Mouse (Mus musculus): ENCODE results near the gene Filip1l. TPM values are rescaled to one million over a fixed set of nuclear protein-coding genes. Genes with fewer than 3 reads are reported as not detected.

Filip1l gene
- polyA plus RNA-seq, 1 experiment from 2014 or later: 24.3 TPM

DNA sequence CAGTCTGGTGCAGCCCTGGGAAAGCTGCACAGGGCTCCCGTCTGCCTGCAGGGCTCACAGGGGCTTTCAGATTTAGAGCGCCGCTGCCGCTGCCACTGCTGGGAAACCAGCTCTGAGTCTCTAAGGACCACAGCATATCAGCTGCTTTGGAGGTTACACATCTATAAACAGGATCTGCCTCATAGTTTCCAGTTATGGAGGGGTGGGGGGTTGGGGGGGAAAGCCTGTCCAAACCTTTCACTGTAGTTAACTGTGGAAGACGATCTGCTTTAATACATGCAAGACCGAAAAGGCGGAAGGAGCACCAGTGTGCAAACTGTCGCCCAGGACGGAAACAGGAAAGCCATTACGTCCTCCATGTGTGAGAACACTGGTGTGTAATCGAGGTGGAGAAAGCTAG lies 40.3 kb downstream of the Filip1l start:
- no peak overlapping the region for H3K9ac ChIP-seq (ENCODE audit: low read length)
- no peak overlapping the region; the same call in 1 of the 2 replicates for H3K27ac ChIP-seq (replicated peaks; ENCODE audit: low read depth, low read length)
- no peaks in the 10 kb centered on the region for H3K9me3 ChIP-seq (ENCODE audit: control insufficient read depth, low read length)
- DNase-seq (ENCODE audit: low spot score): peak; percentile 47
- no peaks in the 10 kb centered on the region for H3K36me3 ChIP-seq (ENCODE audit: control insufficient read depth, insufficient read depth, low read length)
- no peak overlapping the region for H3K4me3 ChIP-seq (ENCODE audit: low read depth, low read length)
- no peak overlapping the region for H3K4me2 ChIP-seq (ENCODE audit: low read depth, severe bottlenecking)
- peaks cover 6% of the 10 kb centered on the region for H3K4me1 ChIP-seq (ENCODE audit: control insufficient read depth, insufficient read depth, low read length)
- WGBS: 55% methylated on average over 11 of the region's 11 CpGs
- no peak for ATAC-seq (ENCODE audit: insufficient number of reproducible peaks, low FRiP score, low TSS enrichment, low read depth)
- H3K27me3 ChIP-seq (ENCODE audit: control insufficient read depth, insufficient read depth, low read length): no peaks in the 10 kb centered on the region

DNA sequence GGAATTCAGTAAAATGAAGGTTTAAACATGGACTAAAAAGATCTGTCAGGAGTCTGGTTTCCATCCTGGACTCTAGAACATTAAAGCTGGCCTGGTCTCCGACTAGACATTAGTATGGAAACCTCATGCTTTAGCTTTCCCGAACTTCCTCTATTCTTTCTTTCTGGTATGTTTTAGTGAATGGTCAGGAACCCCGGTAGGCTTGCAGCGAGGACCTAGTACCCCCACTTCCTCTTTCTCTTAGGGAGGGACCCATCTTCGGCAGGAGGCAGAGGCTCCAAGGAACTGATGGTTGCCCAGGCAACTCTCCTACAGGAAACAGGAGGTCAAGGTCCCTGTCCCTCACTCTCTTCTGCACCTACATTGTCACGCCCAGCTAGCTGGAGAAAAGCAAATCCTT lies 43.4 kb downstream of the Filip1l start:
- peaks cover 6% of the 10 kb centered on the region for H3K4me1 ChIP-seq (ENCODE audit: control insufficient read depth, insufficient read depth, low read length)
- no peaks in the 10 kb centered on the region for H3K9me3 ChIP-seq (ENCODE audit: control insufficient read depth, low read length)
- no peaks in the 10 kb centered on the region for H3K27me3 ChIP-seq (ENCODE audit: control insufficient read depth, insufficient read depth, low read length)
- no peak overlapping the region for H3K27ac ChIP-seq (replicated peaks; ENCODE audit: low read depth, low read length)
- ATAC-seq (ENCODE audit: insufficient number of reproducible peaks, low FRiP score, low TSS enrichment, low read depth): no peak
- H3K4me2 ChIP-seq (ENCODE audit: low read depth, severe bottlenecking): no peak overlapping the region
- no peak for DNase-seq (ENCODE audit: low spot score)
- H3K36me3 ChIP-seq (ENCODE audit: control insufficient read depth, insufficient read depth, low read length): no peaks in the 10 kb centered on the region
- WGBS: 84% methylated on average over 6 of the region's 6 CpGs
- H3K9ac ChIP-seq (ENCODE audit: low read length): no peak overlapping the region
- no peak overlapping the region for H3K4me3 ChIP-seq (ENCODE audit: low read depth, low read length)

DNA sequence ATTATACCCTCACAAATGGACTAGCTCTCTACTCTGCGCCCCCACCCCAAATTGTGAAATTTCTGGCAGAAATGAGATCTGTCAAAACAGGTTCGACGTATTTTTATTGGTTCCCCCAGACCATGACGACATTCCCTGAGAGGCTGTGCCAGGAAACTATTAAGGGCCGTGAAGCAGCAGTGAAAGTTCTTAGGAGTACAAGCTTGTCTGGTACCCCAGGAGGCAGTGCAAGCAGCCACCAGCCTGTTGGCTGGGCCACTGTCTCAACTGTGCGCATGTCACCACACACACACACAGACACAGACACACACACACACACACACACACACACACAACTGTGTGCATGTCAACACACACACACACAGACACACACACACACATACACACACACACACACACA lies 45.0 kb downstream of the Filip1l start:
- no peak overlapping the region for H3K4me3 ChIP-seq (ENCODE audit: low read depth, low read length)
- H3K36me3 ChIP-seq (ENCODE audit: control insufficient read depth, insufficient read depth, low read length): no peaks in the 10 kb centered on the region
- no peaks in the 10 kb centered on the region for H3K27me3 ChIP-seq (ENCODE audit: control insufficient read depth, insufficient read depth, low read length)
- no peak overlapping the region for H3K4me2 ChIP-seq (ENCODE audit: low read depth, severe bottlenecking)
- no peak overlapping the region for H3K9ac ChIP-seq (ENCODE audit: low read length)
- DNase-seq (ENCODE audit: low spot score) (no peak), ATAC-seq (ENCODE audit: insufficient number of reproducible peaks, low FRiP score, low TSS enrichment, low read depth) (peak; percentile 45; the same call in 1 of the 2 replicates)
- WGBS: 52% methylated on average over 6 of the region's 6 CpGs
- peaks cover 8% of the 10 kb centered on the region for H3K4me1 ChIP-seq (ENCODE audit: control insufficient read depth, insufficient read depth, low read length)
- no peaks in the 10 kb centered on the region for H3K9me3 ChIP-seq (ENCODE audit: control insufficient read depth, low read length)
- no peak overlapping the region for H3K27ac ChIP-seq (replicated peaks; ENCODE audit: low read depth, low read length)

- H3K27me3 ChIP-seq (ENCODE audit: control insufficient read depth, insufficient read depth, low read length): no peaks in the 10 kb centered on the region
- peak; percentile 84 for DNase-seq (ENCODE audit: low spot score)
- peaks cover 8% of the 10 kb centered on the region for H3K4me1 ChIP-seq (ENCODE audit: control insufficient read depth, insufficient read depth, low read length)
- 55% methylated on average over 18 of the region's 18 CpGs for WGBS
- H3K27ac ChIP-seq (replicated peaks; ENCODE audit: low read depth, low read length): no peak overlapping the region
- no peak overlapping the region for H3K9ac ChIP-seq (ENCODE audit: low read length)
- ATAC-seq (ENCODE audit: insufficient number of reproducible peaks, low FRiP score, low TSS enrichment, low read depth): peak; percentile 56; the same call in 1 of the 2 replicates
- no peaks in the 10 kb centered on the region for H3K9me3 ChIP-seq (ENCODE audit: control insufficient read depth, low read length)
- no peak overlapping the region for H3K4me3 ChIP-seq (ENCODE audit: low read depth, low read length)
- no peaks in the 10 kb centered on the region for H3K36me3 ChIP-seq (ENCODE audit: control insufficient read depth, insufficient read depth, low read length)
- no peak overlapping the region for H3K4me2 ChIP-seq (ENCODE audit: low read depth, severe bottlenecking)
These were observed 45.7 kb downstream of the Filip1l start for GRCm38 (mm10) chr16:57398387-57399214.

- Histone ChIP-seq H3K27me3 (ENCODE audit: control insufficient read depth, insufficient read depth, low read length) (no peaks in the 10 kb centered on the region), H3K4me1 (ENCODE audit: control insufficient read depth, insufficient read depth, low read length) (peaks cover 8% of the 10 kb centered on the region), H3K4me2 (ENCODE audit: low read depth, severe bottlenecking) (no peak overlapping the region), H3K4me3 (ENCODE audit: low read depth, low read length) (no peak overlapping the region), H3K36me3 (ENCODE audit: control insufficient read depth, insufficient read depth, low read length) (no peaks in the 10 kb centered on the region), H3K27ac (replicated peaks; ENCODE audit: low read depth, low read length) (no peak overlapping the region), H3K9me3 (ENCODE audit: control insufficient read depth, low read length) (no peaks in the 10 kb centered on the region), H3K9ac (ENCODE audit: low read length) (no peak overlapping the region)
- ATAC-seq (ENCODE audit: insufficient number of reproducible peaks, low FRiP score, low TSS enrichment, low read depth): no peak
- DNase-seq (ENCODE audit: low spot score): no peak
- 87% methylated on average over 10 of the region's 10 CpGs for WGBS
These were observed 46.7 kb downstream of the Filip1l start for GRCm38 (mm10) chr16:57399566-57399965.

DNA sequence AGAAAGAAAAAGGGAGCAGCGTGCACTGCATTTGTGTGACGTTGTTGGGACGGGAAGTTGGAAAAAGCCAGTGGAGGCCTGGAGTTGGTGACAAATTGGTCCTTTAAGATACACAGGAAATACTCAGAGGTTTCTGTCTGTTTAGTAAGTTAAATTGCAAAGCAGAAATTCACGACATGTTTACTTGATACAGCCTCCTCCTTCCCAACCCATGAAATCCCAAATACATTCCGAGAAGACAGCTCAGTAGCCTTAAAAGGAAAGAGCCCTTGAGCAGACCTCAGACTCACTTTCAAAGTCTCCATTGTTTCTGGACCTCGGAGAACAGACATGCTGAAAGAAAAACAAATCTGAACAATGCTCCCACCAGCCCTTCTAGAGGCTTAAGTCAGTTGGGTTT lies 48.8 kb downstream of the Filip1l start:
- WGBS: 64% methylated on average over 6 of the region's 6 CpGs

DNA sequence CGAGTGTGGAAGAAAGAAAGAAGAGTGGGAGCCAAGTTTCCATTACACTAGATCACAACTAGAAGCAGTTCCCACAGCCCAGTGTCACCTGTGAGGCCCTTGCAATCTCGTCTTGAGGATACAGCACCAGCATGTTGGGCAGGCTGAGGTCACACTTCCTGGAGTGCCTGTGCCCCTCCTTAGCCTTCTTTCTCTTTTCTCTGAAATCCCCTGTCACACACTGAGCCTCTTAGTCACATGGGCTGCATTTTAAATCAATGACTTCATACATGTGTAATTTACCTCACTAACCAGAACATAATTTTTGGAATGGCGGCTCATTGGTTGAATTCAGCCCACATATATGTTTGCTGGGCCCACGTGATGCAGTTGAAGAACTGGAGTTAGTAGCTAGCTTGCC lies 50.0 kb downstream of the Filip1l start:
- H3K27me3 ChIP-seq (ENCODE audit: control insufficient read depth, insufficient read depth, low read length): no peaks in the 10 kb centered on the region
- DNase-seq (ENCODE audit: low spot score) (no peak), ATAC-seq (ENCODE audit: insufficient number of reproducible peaks, low FRiP score, low TSS enrichment, low read depth) (no peak)
- H3K4me2 ChIP-seq (ENCODE audit: low read depth, severe bottlenecking): no peak overlapping the region
- H3K36me3 ChIP-seq (ENCODE audit: control insufficient read depth, insufficient read depth, low read length): no peaks in the 10 kb centered on the region
- 80% methylated on average over 4 of the region's 4 CpGs for WGBS
- H3K4me1 ChIP-seq (ENCODE audit: control insufficient read depth, insufficient read depth, low read length): peaks cover 3% of the 10 kb centered on the region
- no peak overlapping the region for H3K9ac ChIP-seq (ENCODE audit: low read length)
- H3K4me3 ChIP-seq (ENCODE audit: low read depth, low read length): no peak overlapping the region
- no peak overlapping the region for H3K27ac ChIP-seq (replicated peaks; ENCODE audit: low read depth, low read length)
- H3K9me3 ChIP-seq (ENCODE audit: control insufficient read depth, low read length): no peaks in the 10 kb centered on the region

More for the DNA sequence above, 48.8 kb downstream of the Filip1l start:
- Histone ChIP-seq H3K9me3 (ENCODE audit: control insufficient read depth, low read length) (no peaks in the 10 kb centered on the region), H3K4me3 (ENCODE audit: low read depth, low read length) (no peak overlapping the region), H3K4me1 (ENCODE audit: control insufficient read depth, insufficient read depth, low read length) (peaks cover 8% of the 10 kb centered on the region), H3K4me2 (ENCODE audit: low read depth, severe bottlenecking) (no peak overlapping the region), H3K27ac (replicated peaks; ENCODE audit: low read depth, low read length) (no peak overlapping the region), H3K36me3 (ENCODE audit: control insufficient read depth, insufficient read depth, low read length) (no peaks in the 10 kb centered on the region), H3K27me3 (ENCODE audit: control insufficient read depth, insufficient read depth, low read length) (no peaks in the 10 kb centered on the region), H3K9ac (ENCODE audit: low read length) (no peak overlapping the region; the same call in 1 of the 2 replicates)
- ATAC-seq (ENCODE audit: insufficient number of reproducible peaks, low FRiP score, low TSS enrichment, low read depth): no peak
- DNase-seq (ENCODE audit: low spot score): no peak

DNA sequence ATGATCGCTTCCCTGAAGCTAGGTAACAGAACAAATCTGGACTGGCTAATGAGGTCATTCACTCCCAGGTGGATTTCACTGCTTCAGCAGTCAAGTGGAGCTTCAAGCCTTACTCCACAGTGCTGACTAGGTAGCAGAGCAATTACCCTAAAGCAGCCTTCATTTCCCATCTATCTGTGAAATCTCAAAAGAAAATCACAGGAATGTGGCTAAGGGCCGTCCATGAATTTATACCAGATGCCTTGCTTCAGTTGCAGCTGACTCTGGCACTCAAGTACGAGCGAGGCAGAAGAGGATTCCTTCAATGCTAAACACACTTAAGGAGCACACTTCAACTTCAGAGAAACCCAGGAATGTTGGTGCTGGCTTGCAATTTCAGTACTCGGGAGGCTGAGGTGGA lies 50.9 kb downstream of the Filip1l start:
- H3K27ac ChIP-seq (replicated peaks; ENCODE audit: low read depth, low read length): no peak overlapping the region

More for the DNA sequence above, 50.9 kb downstream of the Filip1l start:
- peaks cover 2% of the 10 kb centered on the region; the same call in 1 of the 2 replicates for H3K4me1 ChIP-seq (ENCODE audit: control insufficient read depth, insufficient read depth, low read length)
- no peak overlapping the region for H3K4me2 ChIP-seq (ENCODE audit: low read depth, severe bottlenecking)
- WGBS: 45% methylated on average over 5 of the region's 5 CpGs
- no peak overlapping the region for H3K9ac ChIP-seq (ENCODE audit: low read length)
- no peak overlapping the region for H3K4me3 ChIP-seq (ENCODE audit: low read depth, low read length)
- no peaks in the 10 kb centered on the region for H3K36me3 ChIP-seq (ENCODE audit: control insufficient read depth, insufficient read depth, low read length)
- DNase-seq (ENCODE audit: low spot score) (no peak), ATAC-seq (ENCODE audit: insufficient number of reproducible peaks, low FRiP score, low TSS enrichment, low read depth) (no peak)
- H3K9me3 ChIP-seq (ENCODE audit: control insufficient read depth, low read length): no peaks in the 10 kb centered on the region
- no peaks in the 10 kb centered on the region for H3K27me3 ChIP-seq (ENCODE audit: control insufficient read depth, insufficient read depth, low read length)
